Mouse (Mus musculus) lung, adult 18-20 months (tissue): ENCODE results near the gene Fam199x.

ENCODE experiments used
- DNase-seq, 2 experiments: peaks; one replicate each; pipeline ENCODE4 v3.0.0; 2022; ENCODE audit warnings: mixed read lengths in 2 of 2

Gene Fam199x

DNA sequence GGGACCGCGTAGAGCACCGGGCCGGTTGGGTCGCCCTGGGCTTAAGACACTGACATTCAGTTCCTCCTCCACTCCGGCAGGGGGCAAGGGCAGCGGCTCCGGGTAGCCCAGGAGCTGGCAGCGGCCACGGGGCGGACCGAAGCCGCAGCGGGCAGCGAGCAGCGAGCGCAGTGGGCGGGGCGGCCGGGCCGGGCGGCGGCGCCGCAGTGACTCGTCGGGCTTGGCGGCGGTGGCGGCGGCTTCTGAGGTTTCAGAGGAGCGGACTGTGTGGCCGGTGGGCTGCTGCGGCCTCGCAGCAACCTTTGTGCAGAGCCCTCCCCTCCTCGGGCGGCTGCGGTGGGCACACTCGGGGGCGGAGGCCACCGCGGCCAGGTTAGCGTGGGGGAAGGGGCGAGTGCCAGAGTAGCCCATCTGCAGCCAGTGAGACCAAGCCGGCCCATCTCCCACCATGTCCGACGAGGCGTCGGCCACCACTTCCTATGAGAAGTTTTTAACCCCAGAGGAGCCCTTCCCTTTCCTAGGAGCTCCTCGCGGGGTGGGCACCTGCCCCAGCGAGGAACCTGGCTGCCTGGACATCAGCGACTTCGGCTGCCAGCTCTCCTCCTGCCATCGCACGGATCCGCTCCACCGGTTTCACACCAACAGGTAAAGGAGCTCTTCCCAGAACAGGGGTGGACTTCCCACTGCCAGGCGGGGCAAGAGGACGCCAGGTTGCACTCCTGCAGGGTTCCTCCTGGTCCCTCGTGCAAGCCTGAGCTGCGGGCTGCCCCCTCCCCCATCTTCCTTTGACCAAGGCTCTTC lies at the start of gene Fam199x:
Gene Fam199x, plus strand, starts transcription at position 170 of the 801 bp plus-strand sequence.
- DNase-seq = peak; percentile 79 to 81

DNA sequence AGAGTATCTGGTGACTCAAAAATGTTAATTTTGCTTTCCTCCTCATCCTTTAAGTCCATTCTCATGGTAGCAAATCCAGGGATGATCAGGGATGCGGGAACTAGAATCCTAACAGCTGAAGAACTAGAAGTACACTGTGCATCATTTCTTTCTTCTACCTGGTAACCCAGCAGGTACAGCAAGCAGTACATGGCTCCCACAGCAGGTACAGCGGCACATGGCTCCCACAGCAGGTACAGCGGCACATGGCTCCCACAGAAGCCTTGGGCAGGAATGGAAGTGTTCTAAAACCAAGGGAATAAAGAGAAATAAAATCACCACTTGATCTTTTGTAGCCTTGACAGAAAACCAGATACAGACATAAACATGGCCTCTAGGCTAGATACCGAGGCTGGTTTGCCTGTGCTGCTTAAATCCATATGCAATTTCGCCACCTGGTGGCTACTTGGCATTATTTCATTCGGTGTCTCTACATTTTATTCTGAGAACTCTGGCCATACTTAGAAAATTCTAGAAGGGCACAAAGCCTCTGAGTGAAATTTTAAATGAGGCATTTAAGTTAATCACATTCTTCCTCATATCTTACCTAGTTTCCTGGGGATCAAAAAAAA lies 34.2 kb upstream of the Fam199x start:
- DNase-seq = peak in 1 of 2 experiments; percentile 31

- DNase-seq = no peak
These were observed 31.7 kb upstream of the Fam199x start for GRCm38 (mm10) chrX:137017668-137018067.

DNA sequence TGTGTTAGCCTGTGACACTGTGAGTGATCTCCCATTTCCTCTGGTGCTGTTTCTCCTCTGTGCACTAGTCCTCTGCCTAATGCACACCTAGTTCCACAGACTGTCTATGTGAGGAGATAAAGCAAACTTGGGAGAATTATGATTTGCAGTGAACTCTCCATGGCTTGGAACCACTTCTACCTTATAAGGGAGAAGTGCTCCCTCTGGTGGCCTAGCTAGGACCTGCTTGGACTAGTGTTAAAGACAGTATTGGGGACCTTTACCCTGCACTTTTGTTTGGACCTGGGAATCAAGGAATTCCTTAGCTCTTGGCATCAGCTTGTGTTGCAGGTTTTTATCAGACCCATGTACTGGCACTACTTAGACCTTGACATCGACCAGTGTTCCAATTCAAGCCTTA lies 30.1 kb upstream of the Fam199x start:
- DNase-seq = peak; percentile 37 to 47

DNA sequence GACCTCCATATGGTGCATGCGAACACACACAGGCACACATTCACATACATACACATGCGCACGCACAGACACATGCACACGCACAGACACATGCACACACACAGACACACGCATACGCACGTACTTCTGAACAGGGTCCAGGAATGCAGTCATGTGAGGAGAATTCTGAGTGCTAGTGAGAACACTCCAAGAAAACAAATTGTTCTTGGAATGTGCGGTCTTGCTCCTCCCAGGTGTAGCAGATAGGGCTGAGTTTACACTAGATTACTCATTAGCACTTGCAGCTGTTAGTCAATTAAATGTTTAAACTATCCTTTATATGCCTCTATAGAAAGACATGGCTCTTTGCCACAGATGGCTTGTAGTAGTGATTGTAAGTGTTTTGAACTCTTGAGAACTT lies 18.5 kb upstream of the Fam199x start:
- peak; percentile 28 to 55 for DNase-seq

DNA sequence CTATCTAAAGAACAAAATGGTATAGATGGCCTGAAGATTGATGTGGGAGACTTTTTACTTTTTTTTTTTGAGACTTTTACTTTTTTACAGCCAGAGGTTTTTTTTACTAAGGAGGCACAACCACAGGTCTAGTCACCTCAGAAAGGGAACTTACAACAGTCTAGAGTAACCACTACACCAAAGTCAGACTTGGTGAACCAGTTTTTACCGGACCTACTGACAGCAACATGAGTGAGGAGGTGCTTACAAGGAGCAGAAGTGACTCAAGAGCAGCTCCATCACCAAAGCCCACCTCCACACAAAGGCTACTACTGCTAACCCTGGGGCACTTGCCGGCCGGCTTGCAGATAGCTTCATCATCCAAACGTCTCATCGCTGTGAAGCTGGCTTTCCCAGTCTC lies 17.7 kb upstream of the Fam199x start:
- DNase-seq = no peak

DNA sequence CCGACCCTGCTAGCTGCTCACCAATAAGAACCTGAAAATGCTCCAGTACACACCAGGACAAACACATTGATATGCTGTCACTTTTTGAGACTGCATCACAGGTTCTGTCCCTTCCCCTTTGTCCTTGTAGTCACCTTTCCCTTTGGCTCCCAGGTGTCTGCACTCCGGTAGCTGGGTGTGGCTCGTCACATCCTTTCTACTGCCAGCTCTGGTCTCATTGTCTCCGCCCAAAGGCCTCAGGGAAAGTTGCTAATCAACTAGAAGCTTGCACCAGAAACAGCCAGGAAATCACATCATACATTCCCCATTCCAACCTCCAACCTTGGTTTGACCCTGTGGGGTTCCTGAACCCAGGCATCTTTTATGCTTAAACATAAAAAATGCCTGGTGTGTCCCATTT lies 15.1 kb upstream of the Fam199x start:
- no peak for DNase-seq

DNA sequence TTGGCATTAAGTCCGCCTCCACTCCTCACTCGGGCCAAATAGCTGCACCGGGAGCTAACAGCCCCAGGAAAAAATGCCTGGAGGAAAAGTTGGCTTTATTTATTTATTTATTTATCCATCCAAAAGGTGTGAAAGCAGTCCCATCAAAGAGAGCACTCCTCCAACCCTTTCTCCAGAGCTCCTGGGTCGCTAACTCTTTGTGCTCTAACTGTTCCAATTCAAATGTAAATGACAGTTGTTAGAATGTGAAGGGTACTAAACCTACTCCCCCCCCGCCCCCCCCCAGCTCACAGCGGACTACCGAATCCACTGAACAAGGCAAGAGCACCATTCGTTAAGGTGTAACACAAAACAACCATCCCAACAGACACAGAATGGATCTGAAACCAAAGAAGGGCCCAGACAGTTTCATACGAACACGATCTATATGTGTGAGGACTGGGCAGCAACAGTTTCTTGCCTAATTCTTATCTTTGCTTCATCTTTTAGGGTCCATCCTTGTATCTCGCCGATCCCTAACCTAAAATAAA lies 11.9 kb upstream of the Fam199x start:
- DNase-seq = no peak

DNA sequence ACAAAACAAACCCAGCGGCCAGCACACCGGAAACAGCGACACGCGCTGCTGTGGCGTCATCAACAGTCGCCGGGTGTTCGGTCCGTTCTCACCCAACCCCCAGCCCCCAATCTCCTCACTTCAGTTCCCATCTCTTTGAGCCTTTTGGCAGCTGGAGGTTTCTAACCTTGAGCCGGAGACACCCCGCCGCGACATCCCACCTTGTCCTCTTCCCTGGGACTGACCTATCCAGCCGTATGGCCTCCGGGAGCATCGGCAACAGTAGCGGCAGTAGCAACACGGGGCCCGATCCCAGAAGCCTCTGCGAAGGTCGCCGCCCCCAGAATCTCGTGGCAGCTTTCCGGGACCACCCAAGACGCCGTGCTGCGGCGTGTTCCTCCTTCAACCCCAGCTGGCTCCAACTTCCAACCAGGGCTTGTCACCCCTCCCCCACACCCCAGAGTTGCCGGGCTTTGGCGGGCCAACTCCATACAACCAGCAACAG lies 11.4 kb upstream of the Fam199x start, which contains the start of gene Slc25a53:
Gene Slc25a53, minus strand, starts transcription at position 303 of the 484 bp plus-strand sequence.
- DNase-seq = peak; percentile 84 to 87

DNA sequence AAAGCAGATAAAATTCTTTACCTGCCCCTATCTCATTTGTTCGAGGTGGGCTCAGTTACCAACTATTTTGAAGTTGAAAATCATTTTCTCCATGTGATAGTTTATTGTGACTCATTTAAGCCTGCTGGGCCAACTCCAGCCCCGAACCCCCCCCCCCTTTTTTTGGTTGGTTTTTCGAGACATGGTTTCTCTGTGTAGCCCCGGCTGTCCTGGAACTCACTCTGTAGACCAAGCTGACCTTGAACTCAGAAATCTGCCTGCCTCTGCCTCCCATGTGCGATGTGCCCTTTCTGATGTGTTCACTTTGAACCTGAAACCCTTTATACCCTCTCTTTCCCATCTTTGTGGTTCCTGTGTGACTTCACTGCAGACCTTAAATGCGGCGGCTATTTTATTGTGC lies 10.9 kb upstream of the Fam199x start:
- no peak for DNase-seq

DNA sequence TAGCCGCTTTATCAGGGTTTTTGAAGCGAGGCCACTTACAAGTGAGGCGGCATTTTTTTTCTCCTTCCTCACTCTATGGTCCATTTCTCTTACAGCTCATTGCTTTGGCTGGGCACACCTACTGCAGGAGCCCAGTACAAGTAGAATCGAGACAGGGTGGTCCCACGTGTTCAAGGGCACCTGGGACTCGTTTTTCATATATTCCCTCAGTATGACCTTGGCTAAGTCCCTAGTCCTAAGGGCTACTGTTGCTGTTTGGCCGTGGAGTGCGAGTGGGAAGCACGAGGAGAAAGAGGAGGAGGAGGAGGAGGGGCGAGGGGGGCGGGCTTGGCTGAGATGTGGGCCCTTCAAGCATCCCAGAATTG lies 352 bp upstream of the Fam199x start:
- DNase-seq = no peak

- DNase-seq = no peak
These were observed 13.8 kb downstream of the Fam199x start for GRCm38 (mm10) chrX:137063202-137063601.

DNA sequence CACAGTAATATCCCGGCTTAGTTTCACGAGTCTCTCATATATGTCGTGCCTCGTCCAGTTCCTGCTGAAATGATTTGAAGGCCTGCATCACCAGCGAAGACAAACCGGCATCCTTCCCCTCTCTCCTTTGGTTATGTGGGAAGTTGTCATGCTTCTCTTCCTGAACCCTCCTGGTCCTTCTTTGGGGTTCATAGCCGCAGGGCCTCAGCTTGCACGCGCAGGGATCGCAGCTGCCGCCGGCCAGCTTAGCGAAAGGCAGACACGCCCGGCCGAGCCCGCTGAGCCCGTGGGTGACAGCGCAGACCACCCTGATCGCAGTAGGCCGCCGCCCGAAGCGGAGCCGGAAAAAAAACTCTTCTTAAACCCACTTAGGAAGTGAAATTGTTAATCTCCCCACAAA lies 55.1 kb downstream of the Fam199x start:
- DNase-seq = no peak

- no peak for DNase-seq
These were observed 57.1 kb downstream of the Fam199x start for GRCm38 (mm10) chrX:137106498-137106897.

- DNase-seq = peak; percentile 4 to 22
These were observed 68.8 kb downstream of the Fam199x start for GRCm38 (mm10) chrX:137118097-137118746.

- no peak for DNase-seq
These were observed 70.5 kb downstream of the Fam199x start for GRCm38 (mm10) chrX:137119675-137120423.

DNA sequence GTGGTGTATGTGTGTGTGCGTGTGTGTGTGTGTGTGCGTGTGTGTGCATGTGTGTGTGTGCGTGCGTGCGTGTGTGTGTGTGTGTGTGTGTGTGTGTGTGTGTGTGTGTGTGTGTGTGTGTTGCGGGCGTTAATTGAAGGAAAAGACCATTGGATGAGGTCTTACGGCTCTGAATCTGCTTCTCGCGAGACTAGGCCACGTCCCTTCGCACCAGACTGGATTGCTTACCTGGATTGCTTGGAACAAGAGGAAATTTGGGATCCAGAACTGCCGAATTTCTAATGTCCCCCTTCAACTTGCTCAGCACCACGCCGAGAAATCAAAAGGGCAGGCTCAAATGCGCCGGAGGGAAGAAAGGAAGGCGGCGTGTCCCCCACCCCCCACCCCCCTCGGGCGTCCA lies 72.3 kb downstream of the Fam199x start, which contains the start of gene Esx1:
Gene Esx1, minus strand, starts transcription at position 366 of the 400 bp plus-strand sequence.
- DNase-seq = no peak

DNA sequence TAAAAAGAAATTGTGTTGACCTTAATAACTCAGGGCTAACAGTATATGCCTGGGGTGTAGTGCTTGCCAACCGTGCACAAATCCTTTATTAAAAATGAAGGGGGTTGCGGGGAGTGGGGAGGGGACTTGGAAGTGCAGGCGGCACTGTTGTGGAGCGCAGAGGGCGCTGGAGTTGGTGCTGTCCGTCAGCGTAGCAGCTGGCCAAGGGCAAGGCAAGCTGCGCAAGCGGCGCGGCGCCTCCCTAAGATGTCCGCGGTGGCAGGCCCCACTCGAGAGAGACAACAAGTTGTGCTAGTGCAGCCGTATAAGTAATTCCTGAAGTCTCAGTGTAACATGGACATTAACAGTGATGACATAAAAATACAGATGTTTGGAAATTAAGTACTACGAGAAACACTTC lies 78.1 kb downstream of the Fam199x start:
- DNase-seq = no peak
